Mouse (Mus musculus): ENCODE measurements around the gene Kl. TPM values are rescaled to one million over a fixed set of nuclear protein-coding genes. Genes with fewer than 3 reads are reported as not detected.

The Kl gene
- polyA plus RNA-seq, 1 experiment, result not detected

DNA sequence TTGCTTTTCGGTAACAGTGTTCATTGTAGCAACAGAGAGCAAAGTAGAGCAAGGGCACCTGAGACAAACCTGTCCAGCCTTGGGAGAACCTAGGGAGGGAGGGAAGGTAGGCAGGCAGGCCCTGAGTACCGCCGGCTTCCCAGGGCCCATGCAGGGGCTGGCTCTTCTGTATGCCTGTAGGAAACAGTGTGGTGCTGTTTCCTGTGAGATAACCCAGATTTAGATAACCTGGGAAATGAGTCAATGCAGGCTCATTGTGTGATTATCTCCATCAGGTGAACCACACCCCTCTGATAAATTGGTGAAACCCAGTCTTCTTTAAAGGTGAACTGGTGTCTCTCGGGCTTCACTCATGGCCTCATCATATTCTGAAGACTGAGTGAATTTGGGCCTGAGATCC lies 73.7 kb downstream of the Kl start:
- H3K27me3 ChIP-seq (ENCODE audit: control insufficient read depth, insufficient read depth, insufficient read length), result no peaks in the 10 kb centered on the region
- no peaks in the 10 kb centered on the region for H3K36me3 ChIP-seq (ENCODE audit: control insufficient read depth, insufficient read depth)
- H3K79me2 ChIP-seq (ENCODE audit: control insufficient read depth, insufficient read depth), result no peaks in the 10 kb centered on the region
- H3K4me3 ChIP-seq, result no peak overlapping the region
- H3K4me2 ChIP-seq (ENCODE audit: low read depth), result no peak overlapping the region
- H3ac ChIP-seq (ENCODE audit: control insufficient read depth, insufficient read length), result no peak overlapping the region
- TF ChIP-seq REST (IDR thresholded peaks at IDR 0.05; ENCODE audit: insufficient read depth, insufficient read length), result no peak

DNA sequence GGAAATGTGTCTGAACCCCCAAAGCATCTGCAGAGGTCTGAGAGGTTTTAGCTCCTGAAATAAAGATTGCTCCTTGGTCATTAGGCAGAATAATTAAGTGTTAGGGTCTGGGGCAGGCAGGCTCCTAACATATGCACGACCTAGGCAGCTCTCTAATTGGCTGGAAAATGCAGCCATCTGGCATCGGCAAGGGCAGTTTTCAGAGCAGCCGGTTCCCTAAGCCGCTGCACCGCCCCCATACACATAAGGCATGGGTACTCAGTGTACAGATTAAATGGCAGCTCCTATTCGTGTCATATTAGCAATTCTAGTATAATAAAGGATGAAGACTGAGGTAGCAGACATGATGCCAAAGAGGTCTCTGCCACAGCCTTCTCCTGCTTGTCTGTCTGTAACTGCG lies 74.8 kb downstream of the Kl start:
- no peak overlapping the region for H3K4me3 ChIP-seq
- H3K27me3 ChIP-seq (ENCODE audit: control insufficient read depth, insufficient read depth, insufficient read length), result no peaks in the 10 kb centered on the region
- H3K79me2 ChIP-seq (ENCODE audit: control insufficient read depth, insufficient read depth), result no peaks in the 10 kb centered on the region
- H3K36me3 ChIP-seq (ENCODE audit: control insufficient read depth, insufficient read depth), result no peaks in the 10 kb centered on the region
- TF ChIP-seq TCF12 (IDR thresholded peaks at IDR 0.05; ENCODE audit: insufficient read depth, poor library complexity, severe bottlenecking) (no peak), SRF (IDR thresholded peaks at IDR 0.05; ENCODE audit: control insufficient read depth, insufficient read length, low read depth) (no peak), MAX (IDR thresholded peaks at IDR 0.05; ENCODE audit: low read depth) (no peak), REST (IDR thresholded peaks at IDR 0.05; ENCODE audit: insufficient read depth, insufficient read length) (no peak), E2F4 (IDR thresholded peaks at IDR 0.05; ENCODE audit: insufficient read depth) (no peak), POLR2AphosphoS2 (IDR thresholded peaks at IDR 0.05; ENCODE audit: insufficient read length, low read depth) (no peak), CEBPB (IDR thresholded peaks at IDR 0.05; ENCODE audit: insufficient read depth, poor library complexity, severe bottlenecking) (no peak), MYOD1 (IDR thresholded peaks at IDR 0.05; ENCODE audit: control insufficient read depth in 1 of 3, insufficient read length in 2 of 3, low read depth in 2 of 3) (no peak), TCF3 (IDR thresholded peaks at IDR 0.05; ENCODE audit: insufficient read length, low read depth) (no peak), POLR2A (IDR thresholded peaks at IDR 0.05; ENCODE audit: insufficient read length, low read depth) (no peak), MYOG (IDR thresholded peaks at IDR 0.05; ENCODE audit: control insufficient read depth in 1 of 3, insufficient read depth in 1 of 3, insufficient read length in 2 of 3, low read depth in 2 of 3) (no peak), USF1 (IDR thresholded peaks at IDR 0.05; ENCODE audit: low read depth) (no peak)
- no peak overlapping the region for H3K4me2 ChIP-seq (ENCODE audit: low read depth)
- no peak overlapping the region for H3ac ChIP-seq (ENCODE audit: control insufficient read depth, insufficient read length)

DNA sequence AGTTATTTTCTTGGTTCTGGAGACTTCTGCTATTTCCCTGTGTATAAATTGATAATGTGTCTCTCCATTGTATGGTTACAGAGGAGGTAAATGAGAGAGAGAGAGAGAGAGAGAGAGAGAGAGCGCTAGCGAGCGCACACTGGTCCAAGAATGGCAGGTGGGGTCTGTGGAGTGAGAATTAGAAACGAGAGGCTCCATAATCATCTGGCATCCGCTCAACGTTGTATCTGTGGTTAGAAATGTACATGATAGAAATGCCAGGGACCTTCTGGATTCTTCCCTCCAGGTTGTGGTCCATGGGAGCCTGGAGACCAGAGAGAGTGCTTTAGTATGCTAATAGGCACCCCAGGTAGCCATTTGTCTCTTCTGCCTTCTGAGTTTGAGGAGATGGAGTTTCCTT lies 76.5 kb downstream of the Kl start:
- Histone ChIP-seq H3K4me2 (ENCODE audit: low read depth) (no peak overlapping the region), H3K79me2 (ENCODE audit: control insufficient read depth, insufficient read depth) (no peaks in the 10 kb centered on the region), H3K36me3 (ENCODE audit: control insufficient read depth, insufficient read depth) (no peaks in the 10 kb centered on the region), H3K27me3 (ENCODE audit: control insufficient read depth, insufficient read depth, insufficient read length) (no peaks in the 10 kb centered on the region), H3ac (ENCODE audit: control insufficient read depth, insufficient read length) (no peak overlapping the region), H3K4me3 (no peak overlapping the region)
- no peak for TF ChIP-seq POLR2AphosphoS2 (IDR thresholded peaks at IDR 0.05; ENCODE audit: insufficient read length, low read depth)
- no peak for TF ChIP-seq REST (IDR thresholded peaks at IDR 0.05; ENCODE audit: insufficient read depth, insufficient read length)
- TF ChIP-seq TCF3 (IDR thresholded peaks at IDR 0.05; ENCODE audit: insufficient read length, low read depth), result no peak

DNA sequence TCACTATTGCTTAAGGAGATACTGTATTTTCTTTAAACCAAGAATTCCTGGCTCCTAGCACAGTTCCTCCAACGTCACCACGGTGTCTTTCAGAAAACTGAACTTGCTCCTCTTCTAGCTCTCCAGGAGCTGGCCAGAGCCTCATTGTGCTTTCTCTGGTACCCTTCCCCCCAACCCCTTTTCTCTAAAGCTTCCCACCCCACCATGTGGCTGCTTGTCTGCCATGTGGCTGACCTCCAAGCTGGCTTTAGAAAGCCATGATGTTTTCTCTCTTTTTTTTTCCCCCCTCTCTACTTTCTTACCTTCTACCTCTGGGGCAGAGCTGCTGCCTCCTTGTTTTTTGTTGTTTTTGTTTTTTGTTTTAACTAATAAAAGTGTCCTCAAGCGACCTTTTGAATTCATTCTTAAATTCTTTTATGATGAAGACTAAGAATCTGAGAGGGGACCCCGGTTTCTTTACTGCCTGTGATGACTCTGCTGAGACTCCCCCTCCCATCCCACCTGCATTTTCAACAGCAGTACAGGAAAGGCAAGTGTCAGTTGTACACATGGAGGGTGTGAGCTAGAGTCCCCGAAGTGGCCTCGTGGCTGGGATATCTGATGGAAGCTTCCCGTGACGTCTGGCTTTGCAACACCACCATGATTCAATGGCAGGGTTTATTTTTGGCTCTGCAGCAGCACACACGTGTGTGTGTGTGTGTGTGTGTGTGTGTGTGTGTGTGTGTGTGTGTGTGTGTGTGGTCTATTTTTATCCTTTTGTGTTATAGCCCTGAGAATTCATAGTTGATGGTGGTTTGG lies 82.5 kb downstream of the Kl start:
- no peak overlapping the region for H3ac ChIP-seq (ENCODE audit: control insufficient read depth, insufficient read length)
- TF ChIP-seq POLR2AphosphoS2 (IDR thresholded peaks at IDR 0.05; ENCODE audit: insufficient read length, low read depth) (peak; percentile 62), MAX (IDR thresholded peaks at IDR 0.05; ENCODE audit: low read depth) (no peak)
- H3K4me3 ChIP-seq, result no peak overlapping the region

DNA sequence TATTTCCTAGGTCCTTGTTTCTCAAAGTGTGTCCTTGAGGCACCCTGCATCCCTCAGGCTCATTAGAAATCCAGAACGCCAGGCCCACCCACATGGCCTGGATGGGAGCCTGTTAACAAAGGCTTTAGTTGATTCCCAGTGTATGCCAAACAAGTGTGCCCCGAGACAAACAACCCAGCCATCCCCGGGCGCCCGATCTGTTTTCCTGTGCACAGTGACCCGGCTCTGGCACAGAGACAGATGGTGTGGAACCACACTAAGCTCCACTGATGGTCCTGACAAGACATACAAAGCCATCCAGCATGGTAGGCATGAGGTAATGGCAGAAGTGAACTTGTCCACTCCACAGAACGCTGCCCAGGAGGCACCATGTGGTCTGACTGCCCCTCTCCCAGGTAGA lies 85.5 kb downstream of the Kl start:
- Histone ChIP-seq H3K36me3 (ENCODE audit: control insufficient read depth, insufficient read depth) (peaks cover 40% of the 10 kb centered on the region), H3K79me2 (ENCODE audit: control insufficient read depth, insufficient read depth) (no peaks in the 10 kb centered on the region), H3K4me3 (no peak overlapping the region), H3K4me2 (ENCODE audit: low read depth) (no peak overlapping the region), H3K27me3 (ENCODE audit: control insufficient read depth, insufficient read depth, insufficient read length) (no peaks in the 10 kb centered on the region), H3ac (ENCODE audit: control insufficient read depth, insufficient read length) (no peak overlapping the region)
- TF ChIP-seq USF1 (IDR thresholded peaks at IDR 0.05; ENCODE audit: low read depth), result no peak
- TF ChIP-seq MAX (IDR thresholded peaks at IDR 0.05; ENCODE audit: low read depth), result no peak
- TF ChIP-seq POLR2AphosphoS2 (IDR thresholded peaks at IDR 0.05; ENCODE audit: insufficient read length, low read depth), result peak; percentile 23

More for the DNA sequence above, 82.5 kb downstream of the Kl start:
- no peaks in the 10 kb centered on the region for H3K27me3 ChIP-seq (ENCODE audit: control insufficient read depth, insufficient read depth, insufficient read length)
- no peak overlapping the region for H3K4me2 ChIP-seq (ENCODE audit: low read depth)
- peaks cover 12% of the 10 kb centered on the region for H3K36me3 ChIP-seq (ENCODE audit: control insufficient read depth, insufficient read depth)
- H3K79me2 ChIP-seq (ENCODE audit: control insufficient read depth, insufficient read depth), result no peaks in the 10 kb centered on the region

DNA sequence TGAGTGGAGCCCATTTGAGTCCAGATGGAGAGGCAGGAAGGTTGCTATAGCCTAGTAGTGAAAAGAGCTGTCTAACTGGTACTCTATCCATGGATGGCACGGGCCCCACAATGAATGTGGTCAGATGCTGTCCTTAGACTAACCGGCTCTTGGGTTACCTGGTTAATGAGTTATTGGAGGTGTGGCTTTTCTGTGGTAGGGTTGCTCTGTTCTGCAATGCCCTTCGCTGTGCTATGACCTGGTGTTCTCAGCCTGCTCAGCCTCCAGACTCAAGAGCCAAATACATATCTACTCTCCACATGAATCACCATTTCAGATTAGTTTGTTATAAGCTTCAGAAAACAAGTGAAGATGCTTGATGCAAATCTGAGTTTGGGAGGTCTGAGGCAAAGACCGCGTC lies 90.5 kb downstream of the Kl start:
- Histone ChIP-seq H3K36me3 (ENCODE audit: control insufficient read depth, insufficient read depth) (peaks cover 76% of the 10 kb centered on the region), H3K27me3 (ENCODE audit: control insufficient read depth, insufficient read depth, insufficient read length) (no peaks in the 10 kb centered on the region), H3K4me3 (no peak overlapping the region), H3K79me2 (ENCODE audit: control insufficient read depth, insufficient read depth) (no peaks in the 10 kb centered on the region), H3K4me2 (ENCODE audit: low read depth) (no peak overlapping the region), H3ac (ENCODE audit: control insufficient read depth, insufficient read length) (no peak overlapping the region)
- no peak for TF ChIP-seq MYOG (IDR thresholded peaks at IDR 0.05; ENCODE audit: control insufficient read depth in 1 of 3, insufficient read depth in 1 of 3, insufficient read length in 2 of 3, low read depth in 2 of 3)
- TF ChIP-seq REST (IDR thresholded peaks at IDR 0.05; ENCODE audit: insufficient read depth, insufficient read length), result no peak
- no peak for TF ChIP-seq POLR2AphosphoS2 (IDR thresholded peaks at IDR 0.05; ENCODE audit: insufficient read length, low read depth)
- no peak for TF ChIP-seq USF1 (IDR thresholded peaks at IDR 0.05; ENCODE audit: low read depth)
- no peak for TF ChIP-seq E2F4 (IDR thresholded peaks at IDR 0.05; ENCODE audit: insufficient read depth)
- TF ChIP-seq SRF (IDR thresholded peaks at IDR 0.05; ENCODE audit: control insufficient read depth, insufficient read length, low read depth), result no peak
- TF ChIP-seq MYOD1 (IDR thresholded peaks at IDR 0.05; ENCODE audit: control insufficient read depth in 1 of 3, insufficient read length in 2 of 3, low read depth in 2 of 3), result no peak
- TF ChIP-seq CEBPB (IDR thresholded peaks at IDR 0.05; ENCODE audit: insufficient read depth, poor library complexity, severe bottlenecking), result no peak
- no peak for TF ChIP-seq TCF12 (IDR thresholded peaks at IDR 0.05; ENCODE audit: insufficient read depth, poor library complexity, severe bottlenecking)
- no peak for TF ChIP-seq MAX (IDR thresholded peaks at IDR 0.05; ENCODE audit: low read depth)
- no peak for TF ChIP-seq TCF3 (IDR thresholded peaks at IDR 0.05; ENCODE audit: insufficient read length, low read depth)
- TF ChIP-seq POLR2A (IDR thresholded peaks at IDR 0.05; ENCODE audit: insufficient read length, low read depth), result no peak
